Mouse (Mus musculus) forebrain, embryonic 14.5 days (tissue): ENCODE results near the gene Gns. TPM values are rescaled to one million over a fixed set of nuclear protein-coding genes. Genes with fewer than 3 reads are reported as not detected.

ENCODE experiments used
- ATAC-seq: fragments of 200-750 bp; cut with Nextera tagmentation; 2 replicates; pipeline ENCODE4 v1.8.0; 2017; ENCODE audit warnings: mild to moderate bottlenecking, moderate library complexity
- DNase-seq: peaks from one replicate; pipeline ENCODE4 v3.0.0-alpha.2; 2015; ENCODE audit warnings: low spot score
- H3K27ac ChIP-seq: fragments of 300-500 bp; sonication (generic); 2 replicates; pipeline ENCODE4 v1.5.1; 2014; ENCODE audit warnings: low read depth, mild to moderate bottlenecking, control low read depth, low read length, moderate library complexity
- H3K27me3 ChIP-seq: fragments of 300-500 bp; sonication (generic); replicated peaks from 2 replicates; pipeline ENCODE4 v1.6.1; 2014; ENCODE audit warnings: low read length, control low read depth, mixed read lengths; ENCODE audit not compliant: control insufficient read depth, insufficient read depth
- H3K36me3 ChIP-seq: fragments of 300-500 bp; sonication (generic); 2 replicates; pipeline ENCODE4 v1.6.1; 2014; ENCODE audit warnings: low read length, control low read depth; ENCODE audit not compliant: control insufficient read depth, insufficient read depth
- H3K4me1 ChIP-seq: fragments of 300-500 bp; sonication (generic); 2 replicates; pipeline ENCODE4 v1.6.1; 2014; ENCODE audit warnings: antibody characterized with exemption, low read length, control low read depth; ENCODE audit not compliant: control insufficient read depth, insufficient read depth
- H3K4me2 ChIP-seq: fragments of 300-500 bp; sonication (generic); 2 replicates; pipeline ENCODE4 v1.6.1; 2014; ENCODE audit warnings: mild to moderate bottlenecking, control low read depth, low read length
- H3K4me3 ChIP-seq: fragments of 300-500 bp; sonication (generic); 2 replicates; pipeline ENCODE4 v1.5.1; 2014; ENCODE audit warnings: low read depth, low read length, control low read depth
- H3K9ac ChIP-seq: fragments of 300-500 bp; sonication (generic); 2 replicates; pipeline ENCODE4 v1.6.1; 2014; ENCODE audit warnings: mild to moderate bottlenecking, low read length, control low read depth, moderate library complexity
- H3K9me3 ChIP-seq: fragments of 300-500 bp; sonication (generic); replicated peaks from 2 replicates; pipeline ENCODE4 v1.6.1; 2016; ENCODE audit warnings: low read length, control low read depth, mixed read lengths; ENCODE audit not compliant: control insufficient read depth
- WGBS: fragments of 180-500 bp; shearing (Covaris S2); extraction: QIAGEN DNeasy Blood & Tissue Kit; methylation state at CpG from one replicate; pipeline ENCODE4 v1.1.7; 2014; 5-methylcytosine and 5-hydroxymethylcytosine counted together
- polyA plus RNA-seq: library from polyadenylated mRNA; unstranded; fragments of >200 nt; fragmentation: Nextera tagmentation; extraction: Ambion mirVana; gene quantifications from 2 replicates; pipeline ENCODE4 v1.2.1, GENCODE M21; 2014

Gns gene
- polyA plus RNA-seq, 1 experiment from 2014 or later, result 27.3 TPM

DNA sequence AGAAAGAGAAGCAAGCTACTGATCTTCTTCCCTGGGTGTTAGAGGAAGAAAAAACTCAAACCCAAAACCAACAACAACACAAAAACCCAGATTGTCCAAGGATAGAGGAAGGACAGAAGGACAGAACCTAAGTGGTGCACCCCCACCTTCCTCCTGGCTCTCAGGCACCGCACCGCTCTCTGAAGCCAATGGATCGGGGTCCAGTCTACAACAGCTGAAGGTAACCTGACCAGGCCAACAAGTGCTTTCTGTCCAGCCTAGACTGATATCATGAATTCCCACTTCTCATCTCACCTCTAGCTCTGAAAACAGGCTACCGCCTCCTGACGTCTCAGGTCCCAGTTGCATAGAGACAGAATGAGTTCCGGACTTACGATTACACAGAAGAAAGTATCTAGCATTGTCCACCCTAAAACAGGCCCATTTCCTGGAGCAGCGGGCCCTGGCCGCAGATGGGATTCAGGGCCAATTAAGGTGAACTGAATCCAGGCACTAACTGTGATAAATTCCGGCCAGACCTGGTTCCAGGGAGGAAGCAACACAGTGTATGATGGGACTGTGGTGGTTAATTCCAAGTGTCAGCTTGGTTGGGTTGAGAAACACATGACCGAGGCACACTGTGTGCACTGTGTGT is 56.9 kb downstream of the Gns start:
- no peak overlapping the region for H3K4me3 ChIP-seq
- DNase-seq (no peak), ATAC-seq (no peak)
- 93% methylated on average over 11 of the region's 11 CpGs for WGBS
- H3K9ac ChIP-seq, result no peak overlapping the region
- no peak overlapping the region for H3K4me2 ChIP-seq
- no peaks in the 10 kb centered on the region for H3K9me3 ChIP-seq
- no peaks in the 10 kb centered on the region for H3K27me3 ChIP-seq
- no peaks in the 10 kb centered on the region for H3K36me3 ChIP-seq
- peaks cover 10% of the 10 kb centered on the region for H3K4me1 ChIP-seq
- no peak overlapping the region for H3K27ac ChIP-seq

DNA sequence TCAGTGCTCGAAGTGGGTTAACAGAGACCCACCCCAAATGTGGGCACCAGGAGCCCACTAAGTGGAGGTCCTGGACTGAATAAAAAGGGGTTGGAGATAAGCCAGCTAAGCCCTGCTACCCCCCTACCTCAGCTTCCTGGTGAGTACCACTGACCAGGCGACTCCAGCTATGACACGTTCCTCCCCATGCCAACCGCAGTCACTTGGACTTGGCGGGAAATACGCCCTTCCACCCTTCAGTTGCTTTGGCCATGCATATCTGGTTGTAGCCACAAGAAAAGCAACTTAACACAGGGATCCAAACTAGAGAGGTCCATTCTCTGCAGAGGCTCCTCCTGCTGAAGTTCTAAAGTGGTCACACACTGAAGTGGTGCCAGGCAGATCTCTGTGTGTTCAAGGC is 57.4 kb downstream of the Gns start:
- Histone ChIP-seq H3K27me3 (no peaks in the 10 kb centered on the region), H3K4me3 (no peak overlapping the region), H3K9ac (no peak overlapping the region), H3K36me3 (no peaks in the 10 kb centered on the region), H3K4me2 (no peak overlapping the region), H3K27ac (no peak overlapping the region), H3K9me3 (no peaks in the 10 kb centered on the region), H3K4me1 (peaks cover 10% of the 10 kb centered on the region)
- DNase-seq (no peak), ATAC-seq (no peak)
- 96% methylated on average over 6 of the region's 6 CpGs for WGBS

DNA sequence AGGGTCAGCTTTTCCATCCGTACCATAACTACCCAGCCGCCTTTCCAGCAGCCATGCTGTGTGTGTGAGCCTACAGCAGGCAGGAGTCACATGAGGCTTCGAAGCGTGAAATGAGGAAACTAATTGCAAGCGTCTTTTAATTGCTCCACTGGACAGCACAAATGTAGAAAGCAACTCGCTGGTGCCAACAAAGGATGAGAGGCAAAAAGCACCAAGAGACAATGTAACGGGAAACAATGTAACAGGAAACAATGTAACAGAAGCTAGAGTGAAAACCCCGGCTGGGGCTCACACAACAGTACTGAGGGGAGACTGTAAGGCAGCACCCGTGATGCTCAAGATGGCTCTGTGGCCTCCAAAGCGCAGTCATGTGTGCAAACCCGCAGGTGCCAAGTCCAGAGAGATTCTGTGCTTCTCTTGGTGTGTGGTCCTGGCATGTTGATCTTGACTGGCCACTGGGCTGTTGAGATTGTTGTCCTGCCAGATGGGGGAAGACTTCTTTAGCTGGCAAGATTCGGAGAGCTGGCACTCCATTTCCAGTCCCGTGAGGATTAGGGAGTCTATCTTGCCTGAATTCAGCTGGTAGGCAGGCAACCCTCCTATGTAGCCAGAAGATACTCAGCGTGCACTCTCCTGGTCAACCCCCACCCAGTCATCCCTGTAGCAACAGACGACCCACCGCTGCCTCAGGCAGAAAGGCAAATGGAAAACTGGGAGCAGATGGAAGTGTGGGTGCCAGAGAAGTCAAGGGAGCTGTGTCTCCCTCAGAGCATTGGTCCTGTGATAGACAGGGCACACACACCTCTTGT is 58.9 kb downstream of the Gns start:
- Histone ChIP-seq H3K4me3 (no peak overlapping the region), H3K9ac (no peak overlapping the region), H3K4me2 (0 out of 2 replicates have a peak overlapping the region, but pooled peaks have one; percentile 2), H3K9me3 (no peaks in the 10 kb centered on the region), H3K27ac (no peak overlapping the region), H3K27me3 (no peaks in the 10 kb centered on the region), H3K4me1 (peaks cover 10% of the 10 kb centered on the region), H3K36me3 (no peaks in the 10 kb centered on the region)
- 22% methylated on average over 16 of the region's 16 CpGs for WGBS
- ATAC-seq, result peak; percentile 57
- peak; percentile 66 for DNase-seq

DNA sequence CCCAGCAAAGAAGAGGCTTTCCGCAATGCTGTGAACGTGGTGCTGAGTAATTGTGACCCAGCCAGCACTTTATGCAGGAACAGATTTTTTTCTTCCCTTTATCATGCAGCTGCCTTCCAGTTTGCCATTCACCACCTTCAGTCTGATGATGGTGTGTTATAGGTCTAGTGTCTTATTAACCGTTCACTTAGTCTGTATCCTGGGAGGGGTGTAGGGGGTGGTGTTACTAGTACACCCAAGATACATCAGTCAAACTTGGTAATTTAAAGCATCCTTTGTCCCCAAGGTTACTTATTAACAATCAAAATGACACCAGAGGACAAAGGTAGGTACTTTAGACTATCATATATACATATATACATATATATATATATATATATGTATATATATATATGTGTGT is 59.6 kb downstream of the Gns start:
- no peak for ATAC-seq
- H3K4me2 ChIP-seq, result no peak overlapping the region
- H3K27me3 ChIP-seq, result no peaks in the 10 kb centered on the region
- H3K9ac ChIP-seq, result no peak overlapping the region
- no peak overlapping the region for H3K27ac ChIP-seq
- no peaks in the 10 kb centered on the region for H3K36me3 ChIP-seq
- no peaks in the 10 kb centered on the region for H3K9me3 ChIP-seq
- DNase-seq, result no peak
- 78% methylated on average over 3 of the region's 3 CpGs for WGBS
- no peak overlapping the region for H3K4me3 ChIP-seq
- H3K4me1 ChIP-seq, result peaks cover 10% of the 10 kb centered on the region

DNA sequence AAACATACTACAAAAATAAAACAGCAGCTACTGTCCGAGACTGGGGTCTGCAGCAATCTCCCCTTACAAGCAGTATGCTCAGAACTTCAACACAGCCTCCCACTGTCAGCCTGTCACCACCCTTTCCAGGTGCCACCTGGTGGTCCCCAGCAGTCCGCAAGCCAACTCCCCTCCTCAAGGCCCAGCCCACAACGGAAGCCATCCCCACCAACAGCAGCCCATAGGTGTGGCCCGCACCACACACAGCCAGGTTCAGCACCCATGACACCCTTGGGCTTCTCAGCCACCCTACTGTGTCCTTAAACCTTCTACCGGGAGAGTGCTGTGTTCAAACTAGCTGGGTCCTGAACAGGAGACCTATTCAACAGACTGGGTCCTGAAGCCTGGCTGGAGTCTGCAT is 60.2 kb downstream of the Gns start:
- H3K9me3 ChIP-seq, result no peaks in the 10 kb centered on the region
- H3K36me3 ChIP-seq, result no peaks in the 10 kb centered on the region
- no peak overlapping the region for H3K27ac ChIP-seq
- H3K4me1 ChIP-seq, result peaks cover 15% of the 10 kb centered on the region
- ATAC-seq, result no peak
- no peaks in the 10 kb centered on the region for H3K27me3 ChIP-seq
- H3K4me2 ChIP-seq, result no peak overlapping the region
- H3K9ac ChIP-seq, result no peak overlapping the region
- WGBS, result 88% methylated on average over 5 of the region's 5 CpGs
- no peak for DNase-seq
- no peak overlapping the region for H3K4me3 ChIP-seq

DNA sequence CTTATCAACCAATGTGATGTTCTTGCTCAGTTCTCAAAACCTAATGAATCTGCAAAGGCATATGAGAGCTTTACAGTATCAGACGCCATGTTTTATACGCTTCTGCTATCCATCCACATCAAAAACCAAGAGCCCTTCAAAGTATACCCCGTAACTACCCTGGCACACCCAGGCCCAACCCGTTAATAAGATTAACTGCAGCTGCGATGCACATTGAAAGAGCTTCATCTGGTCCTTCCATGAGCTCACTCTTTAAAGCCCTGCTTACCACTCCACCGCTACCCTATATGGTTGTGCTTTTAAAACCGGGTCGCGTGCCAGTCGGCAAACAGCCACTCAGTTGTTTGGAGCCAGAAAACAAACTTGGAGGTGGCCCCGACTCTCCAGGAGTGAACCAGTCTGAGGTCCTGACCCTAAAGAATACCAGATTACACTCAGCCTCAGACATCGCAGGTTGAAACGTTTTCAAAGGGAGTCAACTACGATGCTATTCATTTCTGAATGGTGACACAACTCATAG is 60.7 kb downstream of the Gns start:
- no peaks in the 10 kb centered on the region for H3K9me3 ChIP-seq
- no peak overlapping the region for H3K27ac ChIP-seq
- H3K4me1 ChIP-seq, result peaks cover 18% of the 10 kb centered on the region
- WGBS, result 85% methylated on average over 14 of the region's 14 CpGs
- no peak overlapping the region for H3K4me2 ChIP-seq
- no peaks in the 10 kb centered on the region for H3K27me3 ChIP-seq
- ATAC-seq, result no peak
- no peak overlapping the region for H3K4me3 ChIP-seq
- no peak overlapping the region for H3K9ac ChIP-seq
- H3K36me3 ChIP-seq, result no peaks in the 10 kb centered on the region
- DNase-seq, result no peak

DNA sequence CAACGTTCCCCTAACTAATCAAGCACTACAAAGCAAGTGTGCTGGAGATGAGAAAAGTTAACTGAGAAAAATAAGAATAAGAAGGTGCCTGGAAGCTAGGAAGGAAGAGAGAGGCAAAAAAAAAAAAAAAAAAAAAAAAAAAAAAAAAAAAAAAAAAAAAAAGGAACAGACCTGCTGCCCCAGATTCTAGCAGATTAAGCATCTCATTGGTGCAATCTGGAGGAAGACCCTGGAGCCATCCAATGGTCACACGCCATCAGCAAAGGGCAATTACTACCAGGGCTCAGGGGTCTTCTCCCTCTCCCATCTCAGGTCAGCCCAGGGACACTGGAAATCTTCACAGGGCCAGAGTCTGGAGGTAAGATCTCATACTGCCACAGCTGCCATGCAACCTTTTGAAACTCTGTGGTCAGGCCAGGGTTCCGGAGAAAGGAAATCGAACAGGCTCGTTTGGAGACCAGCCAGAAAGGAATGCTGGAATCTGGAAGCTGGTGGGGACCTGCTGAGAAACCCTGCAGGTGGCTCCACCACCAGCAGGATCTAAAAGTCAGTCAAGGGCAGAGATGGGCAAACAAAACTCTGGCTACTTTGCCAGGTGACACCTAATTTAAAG is 61.7 kb downstream of the Gns start:
- no peaks in the 10 kb centered on the region for H3K27me3 ChIP-seq
- no peaks in the 10 kb centered on the region for H3K9me3 ChIP-seq
- DNase-seq (no peak), ATAC-seq (no peak)
- WGBS, result 45% methylated on average over 5 of the region's 5 CpGs
- H3K9ac ChIP-seq, result no peak overlapping the region
- H3K27ac ChIP-seq, result no peak overlapping the region
- H3K4me1 ChIP-seq, result peaks cover 18% of the 10 kb centered on the region
- no peak overlapping the region for H3K4me2 ChIP-seq
- no peak overlapping the region for H3K4me3 ChIP-seq
- no peaks in the 10 kb centered on the region for H3K36me3 ChIP-seq

DNA sequence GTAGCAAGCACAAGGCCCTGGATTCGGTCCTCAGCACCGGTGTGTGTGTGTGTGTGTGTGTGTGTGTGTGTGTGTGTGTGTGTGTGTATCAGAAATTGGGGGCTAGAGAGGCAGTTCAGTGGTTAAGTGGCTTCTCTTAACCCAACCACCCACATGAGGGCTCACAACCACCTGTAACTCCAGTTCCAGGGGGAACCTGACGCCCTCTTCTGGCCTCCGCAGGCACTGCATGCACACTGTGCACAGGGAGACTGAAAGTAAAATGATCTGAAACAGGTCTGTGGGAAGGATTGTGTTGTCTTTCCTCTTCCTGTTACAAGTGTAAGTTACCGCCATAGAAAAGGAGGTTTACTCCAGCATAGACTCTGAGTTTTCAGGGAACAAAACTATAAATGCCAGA is 62.2 kb downstream of the Gns start:
- Histone ChIP-seq H3K4me2 (no peak overlapping the region), H3K27me3 (no peaks in the 10 kb centered on the region), H3K9me3 (no peaks in the 10 kb centered on the region), H3K9ac (no peak overlapping the region), H3K36me3 (no peaks in the 10 kb centered on the region), H3K4me3 (no peak overlapping the region), H3K4me1 (peaks cover 18% of the 10 kb centered on the region), H3K27ac (no peak overlapping the region)
- ATAC-seq (no peak), DNase-seq (no peak)
- WGBS, result 59% methylated on average over 5 of the region's 5 CpGs
